Mouse (Mus musculus) E14TG2a.4 (cell line): ENCODE data around the gene Rapgef1.

Source experiments
- CTCF ChIP-seq: conservative IDR thresholded peaks from 2 replicates; pipeline ENCODE4 v1.5.1; 2014; ENCODE audit warnings: low read length
- POU5F1 ChIP-seq: IDR thresholded peaks from 2 replicates; pipeline ENCODE4 v1.6.1; 2014; ENCODE audit warnings: low read length, borderline replicate concordance

DNA sequence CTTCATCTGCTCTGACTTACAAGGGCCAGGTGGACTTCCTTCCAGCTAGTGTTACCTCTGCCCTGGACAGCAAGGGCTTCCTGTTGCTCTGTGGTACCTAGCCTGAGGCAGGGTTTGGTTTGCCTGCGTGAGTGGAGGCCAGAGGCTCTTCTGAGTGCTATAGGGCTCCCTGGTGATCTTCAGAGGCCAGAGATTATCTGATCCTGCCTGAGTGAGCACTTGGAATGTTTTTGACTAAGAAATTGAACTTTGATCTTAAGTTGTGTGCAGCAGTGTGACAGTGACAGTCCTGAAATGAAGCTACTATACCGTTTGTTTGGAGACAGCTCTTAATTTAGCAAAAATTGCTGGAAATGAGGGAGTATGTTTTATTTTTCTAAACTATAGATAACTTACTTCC lies 55.0 kb downstream of the Rapgef1 start:
- no peak for TF ChIP-seq CTCF
- no peak for TF ChIP-seq POU5F1
